9 mouse cellular contexts compared by ENCODE assay signal in the genomic region with DNA sequence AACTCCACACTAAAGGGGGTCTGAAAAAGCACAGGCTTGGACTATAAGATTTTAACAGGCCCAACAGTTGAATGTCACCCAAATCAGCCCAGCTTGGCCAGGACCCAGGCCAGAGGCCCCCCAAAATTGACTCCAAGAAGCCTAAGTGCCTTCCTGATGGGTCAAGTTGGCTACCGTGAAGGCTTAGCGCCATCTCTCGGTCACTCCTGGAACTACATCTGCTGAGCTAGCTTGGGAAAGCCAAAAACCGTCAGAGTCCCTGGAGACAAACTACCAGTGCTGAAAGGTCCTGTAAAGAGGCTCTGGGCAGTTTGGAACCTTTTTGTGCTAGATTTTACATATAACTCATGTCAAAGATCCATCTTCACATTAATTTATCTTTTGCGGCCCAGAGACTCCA. TPM values are rescaled to one million over a fixed set of nuclear protein-coding genes. Genes with fewer than 3 reads are reported as not detected.
DNase-seq lines count a peak whose midpoint lies in the region; ATAC-seq and TF ChIP-seq lines count a peak whose summit lies in the region.
"Had no signal": no experiment of that assay in that cellular context is flagged by ENCODE, and none has a peak within 500 bp of the region (broad histone marks: within the 10 kb centered on the region; RNA-seq: fewer than 3 reads in every experiment).

No protein-coding gene starts in this region.

- H3K4me1 ChIP-seq in hindbrain, embryonic 11.5 days (replicated peaks; ENCODE audit: control insufficient read depth, insufficient read depth, low read length), result no peaks in the 10 kb centered on the region; the same call in 1 of the 2 replicates
- peaks cover 11% of the 10 kb centered on the region; the same call in 1 of the 2 replicates for H3K4me1 ChIP-seq in hindbrain, embryonic 12.5 days
- H3K4me1 ChIP-seq in ES-E14 (ENCODE audit: control insufficient read depth in 2 of 2, insufficient read depth in 2 of 2, low read length in 2 of 2, poor library complexity in 1 of 2), result no peaks in the 10 kb centered on the region
- H3K4me1 ChIP-seq in olfactory bulb, adult 2 months (ENCODE audit: control insufficient read depth, insufficient read depth, low read length), result peaks cover 19% of the 10 kb centered on the region

- H3K4me3 ChIP-seq in hindbrain, embryonic 11.5 days (ENCODE audit: low read depth, low read length), result no peak overlapping the region
- H3K4me3 ChIP-seq in hindbrain, embryonic 12.5 days, result no peak overlapping the region
- H3K4me3 ChIP-seq in ES-E14 (ENCODE audit: insufficient read depth in 1 of 2, low read depth in 1 of 2, low read length in 2 of 2, poor library complexity in 1 of 2, severe bottlenecking in 1 of 2), result no peak overlapping the region
- no peak overlapping the region for H3K4me3 ChIP-seq in gastrocnemius, adult 2 months
- no peak overlapping the region for H3K4me3 ChIP-seq in olfactory bulb, adult 2 months (ENCODE audit: insufficient read depth, low read depth, low read length)
- H3K4me3 ChIP-seq: embryonic facial prominence, embryonic 15.5 days had no signal

- TF ChIP-seq CTCF in gastrocnemius, adult 2 months (IDR thresholded peaks at IDR 0.05), result peak; percentile 97
- TF ChIP-seq CTCF in olfactory bulb, adult 2 months (IDR thresholded peaks at IDR 0.05; ENCODE audit: insufficient read depth, low read depth, low read length), result peak; percentile 87

- H3K27me3 ChIP-seq in hindbrain, embryonic 11.5 days (ENCODE audit: control insufficient read depth, insufficient read depth, low read length), result peaks cover 22% of the 10 kb centered on the region
- peaks cover 36% of the 10 kb centered on the region for H3K27me3 ChIP-seq in hindbrain, embryonic 12.5 days

- H3K4me2 ChIP-seq in hindbrain, embryonic 11.5 days (replicated peaks; ENCODE audit: low read depth, low read length), result no peak overlapping the region
- no peak overlapping the region for H3K4me2 ChIP-seq in hindbrain, embryonic 12.5 days (replicated peaks)
- H3K4me2 ChIP-seq: embryonic facial prominence, embryonic 15.5 days had no signal

- no peaks in the 10 kb centered on the region for H3K9me3 ChIP-seq in hindbrain, embryonic 11.5 days (ENCODE audit: control insufficient read depth, low read length)
- H3K9me3 ChIP-seq in hindbrain, embryonic 12.5 days (replicated peaks), result peaks cover 11% of the 10 kb centered on the region
- H3K9me3 ChIP-seq in ES-E14 (ENCODE audit: control insufficient read depth, insufficient read depth, low read depth, low read length), result no peaks in the 10 kb centered on the region
- H3K9me3 ChIP-seq: embryonic facial prominence, embryonic 15.5 days had no signal

- no peak overlapping the region for H3K27ac ChIP-seq in hindbrain, embryonic 11.5 days (ENCODE audit: low read depth, low read length)
- H3K27ac ChIP-seq in hindbrain, embryonic 12.5 days, result no peak overlapping the region
- H3K27ac ChIP-seq in ES-E14 (ENCODE audit: insufficient read depth, low read depth, low read length, poor library complexity, severe bottlenecking), result no peak overlapping the region
- no peak overlapping the region for H3K27ac ChIP-seq in gastrocnemius, adult 2 months
- no peak overlapping the region for H3K27ac ChIP-seq in olfactory bulb, adult 2 months (ENCODE audit: insufficient read depth, low read depth, low read length)
- H3K27ac ChIP-seq: embryonic facial prominence, embryonic 15.5 days had no signal

- 14% methylated on average over 5 of the region's 5 CpGs for WGBS in hindbrain, embryonic 11.5 days
- 12% methylated on average over 5 of the region's 5 CpGs for WGBS in hindbrain, embryonic 12.5 days
- WGBS in olfactory bulb, adult 2 months, result 16% methylated on average over 5 of the region's 5 CpGs

- H3K9ac ChIP-seq in hindbrain, embryonic 11.5 days (ENCODE audit: low read depth, low read length), result no peak overlapping the region
- H3K9ac ChIP-seq in hindbrain, embryonic 12.5 days, result no peak overlapping the region
- H3K9ac ChIP-seq in ES-E14 (ENCODE audit: insufficient read depth, low read depth, low read length, poor library complexity, severe bottlenecking), result no peak overlapping the region
- H3K9ac ChIP-seq: embryonic facial prominence, embryonic 15.5 days had no signal

- no peak for ATAC-seq in hindbrain, embryonic 11.5 days (ENCODE audit: low FRiP score)
- no peak for ATAC-seq in hindbrain, embryonic 12.5 days (ENCODE audit: low FRiP score)

- DNase-seq in hindbrain, embryonic 11.5 days (ENCODE audit: low spot score), result peak; percentile 88
- peak; percentile 62 for DNase-seq in ES-E14 (ENCODE audit: low read depth, low spot score)
- DNase-seq in cerebellum, adult 11-12 months, result peak; percentile 65
- DNase-seq in gastrocnemius, adult 2 months, result peak; percentile 78
- peak; percentile 84 to 97 for DNase-seq in layer of hippocampus, postnatal 25 days (ENCODE audit: extremely low spot score in 1 of 2, low spot score in 1 of 2)
- peak; percentile 53 to 56 for DNase-seq in urinary bladder, postnatal 36 days (ENCODE audit: low spot score in 2 of 2)

- TF ChIP-seq POLR2A in olfactory bulb, adult 2 months (IDR thresholded peaks at IDR 0.05; ENCODE audit: insufficient read depth, low read depth, low read length), result no peak

- in situ Hi-C loops in ES-E14 (cut with MboI; ENCODE audit: low sequenced_read_pairs in 2 of 2, unreplicated experiment in 2 of 2), result loop anchor here in 1 of 2 experiments (10.0 kb wide), 2 partner anchors 222 to 322 kb away; no protein-coding TSS in a partner anchor

- intact Hi-C loops in gastrocnemius, adult 2 months (cut with DNase I), result loop anchor here (1.0 to 2.0 kb wide), 4 partner anchors 117 to 330 kb away; no protein-coding TSS in a partner anchor

- no peaks in the 10 kb centered on the region for H3K36me3 ChIP-seq in hindbrain, embryonic 11.5 days (ENCODE audit: control insufficient read depth, insufficient read depth, low read length)
- H3K36me3 ChIP-seq in hindbrain, embryonic 12.5 days, result no peaks in the 10 kb centered on the region
- no peaks in the 10 kb centered on the region for H3K36me3 ChIP-seq in ES-E14 (ENCODE audit: control insufficient read depth, insufficient read depth, low read length, poor library complexity, severe bottlenecking)
- H3K36me3 ChIP-seq: embryonic facial prominence, embryonic 15.5 days had no signal

TF ChIP-seq in ES-E14, 5 proteins besides CTCF, POLR2A, EP300 and RAD21:
- peak; percentile 75 for TF ChIP-seq ZC3H11A (IDR thresholded peaks at IDR 0.05; ENCODE audit: borderline replicate concordance, low read depth, low read length)
- no peak for TF ChIP-seq HCFC1 (IDR thresholded peaks at IDR 0.05; ENCODE audit: borderline replicate concordance, insufficient read depth, low read length)

RNA-seq across cellular contexts. Expression of a gene that starts 56.1 kb away (rescaled TPM):
- 0.69 and 0.73 TPM in 2 replicates for polyA plus RNA-seq in hindbrain, embryonic 11.5 days (2014; fragmentation: Nextera tagmentation; extraction: Ambion mirVana)
- 0.99 and 1.1 TPM in 2 replicates for polyA plus RNA-seq in hindbrain, embryonic 12.5 days (2016; fragmentation: Nextera tagmentation; extraction: Ambion mirVana)
- total RNA-seq in ES-E14 (2012; rRNA removed), result 3.4 and 3.6 TPM in 2 replicates
- 10 to 100 TPM; 50.9 to 64.4 TPM for total RNA-seq in gastrocnemius, adult 2 months (2021)
- total RNA-seq in layer of hippocampus, postnatal 25 days (2021), result 10 to 100 TPM; 46.2 to 62.5 TPM
- polyA plus RNA-seq in olfactory bulb, adult 2 months (2012; ENCODE audit: insufficient read depth, insufficient read length, low replicate concordance, missing spikeins), result not detected in 2 replicates

Comparison
In these comparisons a context has a peak if more than half of its experiments do, and no peak if none do; other contexts are left out.
1. RNA of a gene that starts 56.1 kb away (total RNA-seq): 50.9 to 64.4 TPM in gastrocnemius, adult 2 months and 46.2 to 62.5 TPM in layer of hippocampus, postnatal 25 days; 3.4 to 3.6 TPM in ES-E14; every median in the first group is over 10 times any median in the second.
2. Peak in every context shown above with its lines, with median percentiles within 50 percentile points of each other: DNase-seq.